Comparison of ENCODE assay signal across 10 mouse cellular contexts in genomic region chr7:139515959-139516660, GRCm38 (mm10).
DNase-seq lines count a peak whose midpoint lies in the region; ATAC-seq and TF ChIP-seq lines count a peak whose summit lies in the region.
"Had no signal": no experiment of that assay in that cellular context is flagged by ENCODE, and none has a peak within 500 bp of the region (broad histone marks: within the 10 kb centered on the region; RNA-seq: fewer than 3 reads in every experiment).

No protein-coding gene starts in this region.

- intact Hi-C loops in gastrocnemius, postnatal 36 days (cut with DNase I) = no loop called here

- no peak overlapping the region for H3K9ac ChIP-seq in midbrain, embryonic 15.5 days
- H3K9ac ChIP-seq in liver, embryonic 11.5 days (ENCODE audit: low read depth, low read length) = no peak overlapping the region
- H3K9ac ChIP-seq: stomach, embryonic 15.5 days had no signal

- no peak overlapping the region for H3ac ChIP-seq in myocyte (ENCODE audit: control insufficient read depth, insufficient read length)

- H3K27me3 ChIP-seq in kidney, adult 2 months (replicated peaks; ENCODE audit: control insufficient read depth, insufficient read depth, low read length) = no peaks in the 10 kb centered on the region
- H3K27me3 ChIP-seq in myocyte (ENCODE audit: control insufficient read depth, insufficient read depth, insufficient read length) = no peaks in the 10 kb centered on the region
- peaks cover 28% of the 10 kb centered on the region for H3K27me3 ChIP-seq in midbrain, embryonic 15.5 days (replicated peaks)
- no peaks in the 10 kb centered on the region for H3K27me3 ChIP-seq in liver, embryonic 11.5 days (replicated peaks; ENCODE audit: control insufficient read depth, insufficient read depth, low read length)
- H3K27me3 ChIP-seq: stomach, embryonic 15.5 days had no signal

- ATAC-seq in midbrain, embryonic 15.5 days (replicated peaks) = no peak
- ATAC-seq in liver, embryonic 11.5 days (replicated peaks; ENCODE audit: low FRiP score) = no peak

- H3K4me1 ChIP-seq in kidney, adult 2 months (ENCODE audit: control insufficient read depth, insufficient read depth, low read length) = peaks cover 11% of the 10 kb centered on the region
- H3K4me1 ChIP-seq in midbrain, embryonic 15.5 days = no peaks in the 10 kb centered on the region
- no peaks in the 10 kb centered on the region for H3K4me1 ChIP-seq in liver, embryonic 11.5 days (replicated peaks; ENCODE audit: control insufficient read depth, insufficient read depth, low read length)
- H3K4me1 ChIP-seq: stomach, embryonic 15.5 days had no signal

- TF ChIP-seq CTCF in kidney, adult 2 months (conservative IDR thresholded peaks at IDR 0.05; ENCODE audit: insufficient read depth, insufficient read length, low read depth, low read length) = no peak

- H3K36me3 ChIP-seq in kidney, adult 2 months (ENCODE audit: control insufficient read depth, insufficient read depth, low read length) = no peaks in the 10 kb centered on the region
- peaks cover 5% of the 10 kb centered on the region for H3K36me3 ChIP-seq in myocyte (ENCODE audit: control insufficient read depth, insufficient read depth)
- H3K36me3 ChIP-seq in midbrain, embryonic 15.5 days (replicated peaks) = no peaks in the 10 kb centered on the region
- peaks cover 3% of the 10 kb centered on the region; the same call in 1 of the 2 replicates for H3K36me3 ChIP-seq in liver, embryonic 11.5 days (ENCODE audit: control insufficient read depth, insufficient read depth, low read length)

- no peak overlapping the region for H3K4me3 ChIP-seq in kidney, adult 2 months (ENCODE audit: insufficient read depth, low read depth, low read length)
- H3K4me3 ChIP-seq in myocyte = no peak overlapping the region
- H3K4me3 ChIP-seq in midbrain, embryonic 15.5 days = no peak overlapping the region
- no peak overlapping the region for H3K4me3 ChIP-seq in liver, embryonic 11.5 days (ENCODE audit: low read depth, low read length)
- H3K4me3 ChIP-seq: stomach, embryonic 15.5 days had no signal

- no peaks in the 10 kb centered on the region for H3K79me2 ChIP-seq in myocyte (ENCODE audit: control insufficient read depth, insufficient read depth)

- no peaks in the 10 kb centered on the region for H3K9me3 ChIP-seq in midbrain, embryonic 15.5 days
- H3K9me3 ChIP-seq in liver, embryonic 11.5 days (ENCODE audit: control insufficient read depth, low read length) = no peaks in the 10 kb centered on the region
- H3K9me3 ChIP-seq: stomach, embryonic 15.5 days had no signal

- no peak overlapping the region for H3K27ac ChIP-seq in kidney, adult 2 months (ENCODE audit: insufficient read depth, low read depth, low read length)
- H3K27ac ChIP-seq in midbrain, embryonic 15.5 days = no peak overlapping the region
- H3K27ac ChIP-seq in liver, embryonic 11.5 days (ENCODE audit: low read depth, low read length) = no peak overlapping the region
- H3K27ac ChIP-seq: stomach, embryonic 15.5 days had no signal

- DNase-seq in gastrocnemius, adult 18-20 months (ENCODE audit: low spot score) = peak; percentile 49
- no peak for DNase-seq in gastrocnemius, postnatal 36 days
- DNase-seq in gastrocnemius, postnatal 25 days = peak; percentile 26
- DNase-seq in kidney, adult 2 months = peak; percentile 89
- DNase-seq in right cerebral cortex, postnatal 36 days (ENCODE audit: low spot score in 2 of 2) = no peak
- DNase-seq in liver, embryonic 11.5 days (ENCODE audit: low spot score) = no peak
- DNase-seq: cerebellum, adult 11 months had no signal

- TF ChIP-seq POLR2A in kidney, adult 2 months (IDR thresholded peaks at IDR 0.05; ENCODE audit: low read depth, low read length) = no peak
- no peak for TF ChIP-seq POLR2A in myocyte (IDR thresholded peaks at IDR 0.05; ENCODE audit: insufficient read length, low read depth)

- H3K4me2 ChIP-seq in myocyte (ENCODE audit: low read depth) = peak overlapping the region; percentile 64
- H3K4me2 ChIP-seq in midbrain, embryonic 15.5 days = no peak overlapping the region
- no peak overlapping the region for H3K4me2 ChIP-seq in liver, embryonic 11.5 days
- H3K4me2 ChIP-seq: stomach, embryonic 15.5 days had no signal

- 32% methylated on average over 13 of the region's 13 CpGs for WGBS in kidney, adult 2 months
- 81% methylated on average over 13 of the region's 13 CpGs for WGBS in midbrain, embryonic 15.5 days
- WGBS in liver, embryonic 11.5 days = 82% methylated on average over 13 of the region's 13 CpGs

TF ChIP-seq in myocyte, 11 proteins besides CTCF, POLR2A, EP300 and RAD21:
- TF ChIP-seq MYOG (IDR thresholded peaks at IDR 0.05; ENCODE audit: control insufficient read depth in 1 of 3, insufficient read depth in 1 of 3, insufficient read length in 2 of 3, low read depth in 2 of 3) = peak in 1 of 3 experiments; percentile 27
- TF ChIP-seq MAX (IDR thresholded peaks at IDR 0.05; ENCODE audit: low read depth) = no peak
- TF ChIP-seq USF1 (IDR thresholded peaks at IDR 0.05; ENCODE audit: low read depth) = peak; percentile 91

Comparison
In these comparisons a context has a peak if more than half of its experiments do, and no peak if none do; other contexts are left out.
1. DNase-seq: peak in gastrocnemius, adult 18-20 months (single experiment), gastrocnemius, postnatal 25 days (single experiment) and kidney, adult 2 months (single experiment); none in gastrocnemius, postnatal 36 days (0 of 2), right cerebral cortex, postnatal 36 days (0 of 2) and liver, embryonic 11.5 days (single experiment).